Mouse (Mus musculus): Measurements from ENCODE around the gene Ctxn2.

GRCm38 (mm10) chr2:125123477-125123852 is 13.0 kb upstream of the Ctxn2 start, which contains the start of gene Myef2:
- TF ChIP-seq CTCF (IDR thresholded peaks at IDR 0.05; ENCODE audit: low read depth) (no peak), EP300 (IDR thresholded peaks at IDR 0.05; ENCODE audit: low read depth) (peak; percentile 28; the same call in 1 of the 2 replicates)

All from liver, postnatal 0 days (tissue).